Mouse (Mus musculus) 3T3-L1 (cell line): ENCODE results near the gene Mink1.

Experiments used
- DNase-seq: peaks from one replicate; pipeline ENCODE4 v3.0.0-alpha.2; 2015; ENCODE audit warnings: low read depth, low spot score

Gene Mink1

DNA sequence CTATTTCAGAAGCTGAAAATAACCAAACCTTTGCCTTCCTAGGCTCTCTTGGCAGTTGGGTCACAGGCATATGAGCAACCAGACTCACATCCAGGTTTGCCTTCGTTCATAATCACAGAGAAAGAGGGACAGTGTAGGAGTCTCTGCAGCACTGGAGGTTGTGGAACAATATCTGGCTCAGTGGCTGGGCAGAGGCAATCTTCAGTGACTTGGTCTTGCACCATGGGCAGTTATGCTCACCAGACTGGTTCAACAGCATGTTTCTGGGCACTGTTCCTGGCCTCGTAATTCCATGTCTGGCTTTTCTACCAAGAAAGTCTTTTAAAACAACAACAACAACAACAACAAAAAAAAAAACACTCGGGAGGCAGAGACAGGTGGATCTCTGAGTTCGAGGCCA lies 72.9 kb downstream of the Mink1 start:
- DNase-seq: no peak

DNA sequence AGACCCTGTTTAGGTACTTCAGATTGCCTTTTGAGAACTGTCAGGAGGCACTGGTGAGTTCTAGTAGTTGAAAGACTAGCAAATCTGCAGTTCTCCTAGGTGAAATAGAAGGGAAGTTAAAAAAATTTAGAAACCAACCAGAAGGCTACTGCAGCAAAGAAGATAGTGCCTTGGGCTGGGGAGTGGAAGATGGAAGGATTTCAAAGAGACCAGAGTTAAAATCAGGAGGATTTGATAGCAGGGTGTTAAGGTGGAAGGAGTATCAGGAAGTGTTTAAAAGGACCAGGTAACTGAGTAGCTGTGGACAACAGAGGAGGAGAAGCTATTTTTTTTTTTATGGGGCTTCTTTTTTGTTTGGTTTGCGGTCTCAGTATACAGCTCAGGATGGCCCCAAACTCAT lies 75.1 kb downstream of the Mink1 start:
- DNase-seq: no peak

DNA sequence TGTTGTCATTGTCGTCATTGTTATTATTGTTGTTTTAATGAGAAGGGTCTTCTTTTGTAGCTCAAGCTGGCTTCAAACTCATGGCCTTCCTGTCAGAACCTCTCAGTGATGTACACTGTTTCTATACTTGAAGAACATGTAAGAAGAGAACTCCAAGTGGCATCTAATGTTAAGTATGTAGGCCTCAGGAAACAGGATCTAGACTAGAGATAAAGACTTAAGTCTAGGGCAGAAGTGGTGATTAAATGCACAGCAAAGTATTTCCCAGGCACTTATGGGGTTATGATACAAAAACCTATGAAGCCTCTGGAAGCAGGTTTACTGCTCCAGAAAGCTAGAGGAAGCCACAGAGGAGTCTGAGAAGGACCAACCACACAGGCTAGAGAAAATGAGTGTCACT lies 75.6 kb downstream of the Mink1 start:
- DNase-seq: no peak

DNA sequence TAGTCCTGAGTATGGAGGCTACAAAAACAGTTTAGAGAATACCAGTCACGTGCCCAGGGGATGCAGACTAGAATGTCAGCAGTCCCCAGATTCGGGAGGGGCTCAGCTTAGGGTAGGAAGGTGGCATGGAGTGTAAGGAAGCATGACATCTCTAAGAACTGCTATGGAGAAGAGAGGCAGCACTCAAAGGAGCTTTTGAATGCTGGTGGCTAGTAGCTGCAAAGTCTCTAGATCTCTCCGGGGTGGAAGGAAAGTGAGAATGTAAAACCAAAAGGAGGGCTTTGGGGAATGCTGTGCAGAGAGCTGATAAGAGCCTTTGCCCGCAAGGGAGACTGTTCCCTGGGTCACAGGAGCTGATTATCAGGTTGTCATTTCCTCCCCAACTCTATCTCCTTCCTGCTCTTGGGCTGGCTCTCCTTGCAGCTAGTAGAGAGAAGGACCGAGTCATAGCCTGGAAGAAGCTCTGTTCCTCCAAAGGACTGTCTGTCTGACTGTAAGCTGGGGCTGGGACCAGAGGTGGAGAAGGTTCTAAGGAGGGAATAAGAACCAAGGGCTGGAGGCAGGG lies 76.1 kb downstream of the Mink1 start, which contains the start of gene Gp1ba:
Gp1ba (plus strand) TSS at position 409 of the 565 bp plus-strand sequence.
- no peak for DNase-seq

DNA sequence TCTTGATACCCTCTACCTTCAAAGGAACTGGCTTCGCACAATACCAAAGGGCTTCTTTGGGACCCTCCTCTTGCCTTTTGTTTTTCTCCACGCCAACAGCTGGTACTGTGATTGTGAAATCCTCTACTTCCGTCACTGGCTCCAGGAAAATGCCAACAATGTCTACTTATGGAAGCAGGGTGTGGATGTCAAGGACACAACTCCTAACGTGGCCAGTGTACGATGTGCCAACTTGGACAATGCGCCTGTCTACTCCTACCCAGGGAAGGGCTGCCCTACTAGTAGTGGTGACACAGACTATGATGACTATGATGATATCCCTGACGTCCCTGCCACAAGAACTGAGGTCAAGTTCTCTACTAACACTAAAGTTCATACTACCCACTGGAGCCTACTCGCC lies 77.3 kb downstream of the Mink1 start:
- DNase-seq: no peak

DNA sequence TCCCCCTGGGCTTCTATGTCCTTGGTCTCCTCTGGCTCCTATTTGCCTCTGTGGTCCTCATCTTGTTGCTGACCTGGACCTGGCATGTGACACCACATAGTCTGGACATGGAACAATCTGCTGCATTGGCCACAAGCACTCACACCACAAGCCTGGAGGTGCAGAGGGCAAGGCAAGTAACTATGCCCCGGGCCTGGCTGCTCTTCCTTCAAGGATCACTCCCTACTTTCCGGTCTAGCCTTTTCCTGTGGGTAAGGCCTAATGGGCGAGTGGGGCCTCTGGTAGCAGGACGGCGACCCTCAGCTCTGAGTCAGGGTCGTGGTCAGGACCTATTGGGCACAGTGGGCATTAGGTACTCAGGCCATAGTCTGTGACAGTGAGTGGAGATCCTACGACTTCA lies 78.6 kb downstream of the Mink1 start:
- DNase-seq: no peak

DNA sequence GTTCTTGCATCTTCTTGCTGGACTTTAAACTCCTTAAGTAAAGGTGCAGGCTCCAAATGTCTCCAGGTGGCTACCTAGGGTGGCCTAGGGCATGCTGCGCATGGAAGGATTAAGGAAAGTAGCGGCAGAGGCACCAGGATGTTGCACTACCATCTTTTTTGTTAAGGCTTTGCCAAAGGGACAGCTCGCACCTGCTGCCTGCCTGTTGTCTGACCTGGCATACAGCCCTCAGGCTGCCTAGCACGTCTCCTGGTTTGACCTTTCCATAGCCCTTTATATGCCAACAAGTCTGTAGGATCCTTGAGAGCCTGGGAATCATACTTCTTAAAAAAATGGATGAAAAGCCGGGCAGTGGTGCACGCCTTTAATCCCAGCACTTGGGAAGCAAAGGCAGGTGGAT lies 80.4 kb downstream of the Mink1 start:
- no peak for DNase-seq

GRCm38 (mm10) chr11:70644564-70645103 lies 82.0 kb downstream of the Mink1 start:
- no peak for DNase-seq

- DNase-seq: no peak
These were observed 83.0 kb downstream of the Mink1 start for GRCm38 (mm10) chr11:70645461-70646258.

GRCm38 (mm10) chr11:70646259-70646555 lies 83.5 kb downstream of the Mink1 start:
- peak; percentile 43 for DNase-seq

DNA sequence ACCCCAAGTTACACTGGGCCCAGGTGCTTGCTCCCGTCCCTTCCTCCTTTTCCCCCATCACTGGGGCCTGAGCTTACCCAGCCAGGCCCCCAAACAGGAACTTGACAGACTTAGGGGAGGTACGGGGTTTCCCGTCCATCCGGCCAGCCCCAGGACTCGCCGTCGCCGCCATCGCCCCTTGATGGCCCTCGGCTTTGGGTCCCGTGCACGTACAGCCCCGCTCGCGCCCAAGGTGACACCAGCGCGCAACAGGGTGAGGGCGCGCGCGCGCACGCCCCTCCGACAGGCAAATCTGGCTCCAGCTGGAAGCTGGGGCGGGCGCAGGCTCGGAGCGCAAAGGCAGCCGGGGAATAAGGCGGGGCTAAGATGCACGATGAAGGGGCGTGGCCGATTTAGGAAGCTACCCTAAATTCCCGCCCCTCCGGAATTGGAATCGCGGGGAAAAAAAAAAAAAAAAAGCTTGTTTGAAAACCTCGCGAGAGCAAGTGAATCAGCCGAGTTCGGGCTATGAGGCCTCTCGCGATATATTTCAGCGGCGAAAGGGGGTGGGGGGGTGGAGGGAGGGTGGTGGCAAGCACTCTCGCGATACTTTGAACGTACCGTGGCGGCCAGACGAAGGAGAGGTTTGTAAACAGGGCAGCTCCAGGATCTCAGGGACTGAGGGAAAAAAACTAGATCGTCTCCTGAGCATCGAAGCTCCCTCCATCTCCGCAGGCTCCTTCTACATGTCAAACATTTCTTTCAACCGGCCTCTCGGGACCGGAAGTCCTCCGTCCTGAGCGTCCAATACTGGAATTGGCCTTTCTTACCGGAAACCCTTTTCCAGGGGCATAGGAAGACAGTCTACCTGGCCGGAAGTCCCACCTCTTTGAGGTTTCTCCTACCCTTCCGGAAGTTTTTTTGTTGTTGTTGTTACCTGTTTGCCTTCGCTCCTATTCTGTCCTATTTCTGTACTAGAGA lies 84.3 kb downstream of the Mink1 start, which contains the start of the genes Rnf167 and Slc25a11:
Rnf167 (plus strand) TSS at position 545 of the 960 bp plus-strand sequence.
Slc25a11 (minus strand) TSS at position 789 of the 960 bp plus-strand sequence.
- peak; percentile 99 for DNase-seq

DNA sequence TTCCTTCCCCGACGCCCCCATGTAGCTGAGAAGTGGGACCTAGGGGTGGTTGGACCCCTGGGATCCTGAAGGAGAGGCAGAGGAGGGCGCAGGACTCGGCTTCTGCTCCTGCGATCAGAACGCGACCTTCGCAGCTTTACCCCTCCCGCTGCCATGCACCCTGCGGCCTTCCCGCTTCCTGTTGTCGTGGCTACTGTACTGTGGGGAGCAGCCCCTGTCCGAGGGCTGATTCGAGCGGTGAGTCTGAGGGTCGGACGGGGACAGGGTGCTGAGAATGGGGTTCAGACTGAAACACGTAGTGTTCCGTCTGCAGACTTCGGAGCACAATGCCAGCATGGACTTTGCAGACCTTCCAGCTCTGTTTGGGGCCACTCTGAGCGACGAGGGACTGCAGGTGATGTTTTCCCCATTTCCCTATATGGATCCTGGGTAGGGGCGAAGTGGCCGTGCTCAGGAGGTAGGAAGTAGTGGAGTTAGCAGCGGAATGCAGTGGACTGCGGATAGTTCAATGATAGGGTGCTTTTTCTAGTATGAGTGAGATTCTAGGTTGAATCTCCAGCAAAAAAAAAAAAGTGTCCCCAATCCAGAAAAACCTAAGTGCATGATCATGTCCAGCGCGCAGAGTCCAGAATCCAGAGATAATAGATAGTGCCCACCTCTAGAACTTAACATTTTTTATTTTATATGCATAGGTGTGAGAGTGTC lies 85.2 kb downstream of the Mink1 start:
- peak; percentile 51 for DNase-seq

- peak; percentile 31 for DNase-seq
These were observed 85.8 kb downstream of the Mink1 start for GRCm38 (mm10) chr11:70648512-70648911.

- DNase-seq: no peak
These were observed 86.6 kb downstream of the Mink1 start for GRCm38 (mm10) chr11:70649185-70649734.

DNA sequence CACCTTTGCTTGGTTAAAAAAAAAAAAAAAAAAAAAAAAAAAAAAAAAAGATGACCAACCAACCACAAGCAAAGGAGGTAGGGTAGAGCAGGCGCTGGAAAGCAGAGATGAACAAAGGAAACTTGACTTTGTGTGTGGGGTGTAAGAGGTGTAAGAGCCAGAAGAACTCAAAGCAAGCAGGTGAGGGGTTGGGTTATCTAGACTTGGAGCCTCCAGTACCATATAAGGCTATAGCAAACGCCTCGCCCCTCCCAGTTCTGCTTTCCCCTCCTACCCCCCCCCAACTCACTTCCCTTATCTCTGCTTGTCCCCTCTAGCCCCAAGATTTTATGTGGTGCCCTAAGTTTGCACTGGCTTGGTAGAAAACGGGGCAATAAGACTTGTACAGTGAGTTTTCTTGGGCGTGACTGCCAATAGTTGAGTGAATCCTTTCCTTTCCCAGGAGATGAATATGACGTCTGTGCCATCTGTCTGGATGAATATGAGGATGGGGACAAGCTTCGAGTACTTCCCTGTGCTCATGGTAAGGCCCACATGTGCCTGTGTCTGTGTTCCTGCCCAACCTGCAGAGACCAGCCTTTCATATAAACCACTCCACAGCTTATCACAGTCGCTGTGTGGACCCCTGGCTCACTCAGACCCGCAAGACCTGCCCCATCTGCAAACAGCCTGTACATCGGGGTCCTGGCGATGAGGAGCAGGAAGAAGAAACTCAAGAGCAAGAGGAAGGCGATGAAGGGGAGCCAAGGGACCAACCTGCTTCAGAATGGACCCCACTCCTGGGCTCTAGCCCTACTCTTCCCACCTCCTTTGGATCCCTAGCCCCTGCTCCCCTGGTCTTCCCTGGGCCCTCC lies 87.9 kb downstream of the Mink1 start:
- DNase-seq: peak; percentile 29

DNA sequence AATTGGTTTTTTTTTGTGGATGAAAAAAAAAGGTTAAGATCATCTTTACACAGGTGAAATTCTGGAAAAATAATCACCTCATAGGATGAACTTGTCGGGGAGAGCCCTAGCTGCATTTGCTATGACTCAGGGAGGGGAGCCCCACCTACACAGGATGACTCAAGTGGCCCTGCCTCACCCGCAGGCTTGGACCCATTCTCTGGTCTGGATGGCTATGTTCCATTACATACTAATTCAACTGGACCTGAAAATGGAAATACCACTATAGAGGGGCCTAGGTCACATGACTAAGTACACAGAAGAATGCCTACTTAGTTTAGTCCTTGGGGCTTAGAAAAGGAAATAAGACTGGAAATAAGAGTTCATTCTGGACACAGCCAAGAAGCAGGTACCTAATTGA lies 88.7 kb downstream of the Mink1 start:
- DNase-seq: peak; percentile 90

DNA sequence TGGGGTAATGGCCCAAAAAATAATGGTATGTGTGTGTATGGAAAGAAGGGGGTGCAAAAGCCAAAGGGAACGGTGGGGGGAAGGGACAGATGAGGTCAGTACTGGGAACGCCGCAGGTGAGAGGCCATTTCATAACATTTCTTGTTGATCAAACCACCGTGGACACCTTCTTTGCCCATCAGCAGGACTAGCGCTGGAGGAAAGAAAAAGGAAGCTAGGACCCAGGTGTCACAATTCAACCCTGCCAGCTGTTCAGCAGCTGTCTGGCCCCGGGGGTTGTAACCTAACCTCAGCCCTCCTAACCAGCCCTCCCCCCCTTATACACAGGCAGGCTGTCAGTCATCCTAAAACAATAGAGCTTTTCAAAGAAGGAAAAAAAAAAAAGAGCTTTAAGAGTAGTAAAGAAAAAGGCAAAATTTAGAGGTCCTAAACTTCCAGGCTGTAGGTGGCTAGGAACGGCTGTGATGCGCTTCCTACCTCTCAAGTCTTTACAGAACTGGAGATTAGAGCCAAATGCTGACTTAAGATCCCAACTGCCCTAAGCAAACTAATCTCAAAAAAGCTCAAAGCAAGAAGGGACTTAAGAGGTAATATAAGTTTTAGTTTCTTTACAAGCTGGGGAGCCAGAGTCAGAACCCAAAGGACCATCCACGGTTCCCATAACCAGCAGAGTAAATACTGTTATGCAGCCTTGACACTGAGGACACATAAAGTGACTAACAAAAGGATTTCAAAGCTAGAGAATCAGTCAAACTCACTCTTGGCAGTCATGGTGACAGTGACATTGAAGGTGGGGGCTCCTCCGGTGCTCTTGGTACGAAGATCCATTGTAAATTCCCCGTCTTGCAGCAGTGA lies 89.6 kb downstream of the Mink1 start:
- DNase-seq: peak; percentile 72

- no peak for DNase-seq
These were observed 90.2 kb downstream of the Mink1 start for GRCm38 (mm10) chr11:70652884-70653344.
